Mouse (Mus musculus) liver, postnatal 0 days (tissue): Measurements from ENCODE around the gene Fam151b. TPM values are rescaled to one million over a fixed set of nuclear protein-coding genes. Genes with fewer than 3 reads are reported as not detected.

ENCODE experiments used
- ATAC-seq: fragments of 200-750 bp; cut with Nextera tagmentation; 2 replicates; pipeline ENCODE4 v1.8.0; 2017; ENCODE audit warnings: mild to moderate bottlenecking, moderate library complexity
- DNase-seq: peaks from one replicate; pipeline ENCODE4 v3.0.0-alpha.2; 2016
- H3K27ac ChIP-seq: fragments of 300-500 bp; sonication (generic); 2 replicates; pipeline ENCODE4 v1.5.1; 2014; ENCODE audit warnings: antibody characterized with exemption, moderate library complexity, mild to moderate bottlenecking, low read depth
- H3K27me3 ChIP-seq: fragments of 300-500 bp; sonication (generic); 2 replicates; pipeline ENCODE4 v1.6.1; 2014; ENCODE audit warnings: low read length, control low read depth, mixed read lengths; ENCODE audit not compliant: insufficient read depth
- H3K36me3 ChIP-seq: fragments of 300-500 bp; sonication (generic); replicated peaks from 2 replicates; pipeline ENCODE4 v1.6.1; 2014; ENCODE audit warnings: mild to moderate bottlenecking, control low read depth, low read length, moderate library complexity, mixed read lengths; ENCODE audit not compliant: insufficient read depth
- H3K4me1 ChIP-seq: fragments of 300-500 bp; sonication (generic); 2 replicates; pipeline ENCODE4 v1.6.1; 2014; ENCODE audit warnings: antibody characterized with exemption, mild to moderate bottlenecking, control low read depth; ENCODE audit not compliant: insufficient read depth
- H3K4me2 ChIP-seq: fragments of 300-500 bp; sonication (generic); 2 replicates; pipeline ENCODE4 v1.6.1; 2014; ENCODE audit warnings: low read depth, mild to moderate bottlenecking, low read length, moderate library complexity, mixed read lengths
- H3K4me3 ChIP-seq: fragments of 300-500 bp; sonication (generic); 2 replicates; pipeline ENCODE4 v1.5.1; 2014; ENCODE audit warnings: low read depth, low read length
- H3K9ac ChIP-seq: fragments of 300-500 bp; sonication (generic); replicated peaks from 2 replicates; pipeline ENCODE4 v1.6.1; 2014; ENCODE audit warnings: mild to moderate bottlenecking, moderate library complexity
- H3K9me3 ChIP-seq: fragments of 300-500 bp; sonication (generic); 2 replicates; pipeline ENCODE4 v1.6.1; 2016; ENCODE audit warnings: mild to moderate bottlenecking, control low read depth, low read length, mixed read lengths
- CTCF ChIP-seq: sonication (generic); IDR thresholded peaks from 2 replicates; pipeline ENCODE4 v1.5.1; 2016; ENCODE audit warnings: antibody characterized with exemption, low read depth
- EP300 ChIP-seq: IDR thresholded peaks from 2 replicates; pipeline ENCODE4 v1.6.1; 2016; ENCODE audit warnings: antibody characterized with exemption, low read depth, mild to moderate bottlenecking
- WGBS: fragments of 180-500 bp; shearing (Covaris S2); extraction: QIAGEN DNeasy Blood & Tissue Kit; methylation state at CpG from one replicate; pipeline ENCODE4 v1.1.7; 2014; ENCODE audit not compliant: insufficient replicate concordance; 5-methylcytosine and 5-hydroxymethylcytosine counted together
- polyA plus RNA-seq: library from polyadenylated mRNA; unstranded; fragments of >200 nt; fragmentation: Nextera tagmentation; extraction: Ambion mirVana; gene quantifications from 2 replicates; pipeline ENCODE4 v1.2.1, GENCODE M21; 2015

The Fam151b gene
- 0.12 TPM in 1 of 2 replicates, not detected in the other for polyA plus RNA-seq

- H3K4me2 ChIP-seq: peak within 1 kb of the TSS; percentile 73
- H3K4me1 ChIP-seq: no peaks in the 10 kb centered on the region
- TF ChIP-seq EP300 (no peak), CTCF (no peak)
- H3K9ac ChIP-seq: 0 out of 2 replicates have a peak within 1 kb of the TSS, but pooled peaks have one; percentile 6
- no peaks in the 10 kb centered on the region for H3K36me3 ChIP-seq
- no peaks in the 10 kb centered on the region for H3K9me3 ChIP-seq
- no peaks in the 10 kb centered on the region for H3K27me3 ChIP-seq
- peak within 1 kb of the TSS; percentile 60 for H3K27ac ChIP-seq
- DNase-seq: peak; percentile 92
- WGBS: 4% methylated on average over 19 of the region's 19 CpGs
- H3K4me3 ChIP-seq: peak within 1 kb of the TSS; percentile 55
- peak; percentile 100 for ATAC-seq
These were observed at the start of gene Fam151b for GRCm38 (mm10) chr13:92483852-92484463. Gene Fam151b, minus strand, starts transcription at chr13:92484015.

GRCm38 (mm10) chr13:92532216-92532615 is 48.4 kb upstream of the Fam151b start:
- Histone ChIP-seq H3K4me3 (no peak overlapping the region), H3K4me1 (peaks cover 6% of the 10 kb centered on the region; the same call in 1 of the 2 replicates), H3K9me3 (no peaks in the 10 kb centered on the region), H3K27me3 (0 out of 2 replicates have a peak, but pooled peaks cover 6% of the 10 kb centered on the region), H3K27ac (no peak overlapping the region), H3K9ac (no peak overlapping the region), H3K4me2 (no peak overlapping the region), H3K36me3 (no peaks in the 10 kb centered on the region)
- no peak for ATAC-seq
- TF ChIP-seq CTCF: no peak
- no peak for DNase-seq
- WGBS: 72% methylated on average over 2 of the region's 2 CpGs

- 5% methylated on average over 15 of the region's 15 CpGs for WGBS
- no peak for TF ChIP-seq CTCF
- TF ChIP-seq EP300: no peak
- Histone ChIP-seq H3K27ac (peak overlapping the region; percentile 92), H3K27me3 (0 out of 2 replicates have a peak, but pooled peaks cover 2% of the 10 kb centered on the region), H3K4me1 (peaks cover 6% of the 10 kb centered on the region; the same call in 1 of the 2 replicates), H3K4me2 (peak overlapping the region; percentile 99), H3K4me3 (peak overlapping the region; percentile 79), H3K36me3 (no peaks in the 10 kb centered on the region), H3K9ac (peak overlapping the region; percentile 79), H3K9me3 (no peaks in the 10 kb centered on the region)
- ATAC-seq: no peak
- no peak for DNase-seq
These were observed 47.4 kb upstream of the Fam151b start for GRCm38 (mm10) chr13:92531237-92531636.

GRCm38 (mm10) chr13:92530721-92531211 is 47.0 kb upstream of the Fam151b start, which contains the start of gene Zfyve16:
Gene Zfyve16, minus strand, starts transcription at chr13:92530868.
- no peaks in the 10 kb centered on the region for H3K9me3 ChIP-seq
- H3K27ac ChIP-seq: peak within 1 kb of the TSS; percentile 92
- peak within 1 kb of the TSS; percentile 99 for H3K4me2 ChIP-seq
- ATAC-seq (peak; percentile 94), DNase-seq (peak; percentile 95)
- peak within 1 kb of the TSS; percentile 79 for H3K9ac ChIP-seq
- peak within 1 kb of the TSS; percentile 79 for H3K4me3 ChIP-seq
- H3K27me3 ChIP-seq: no peaks in the 10 kb centered on the region
- TF ChIP-seq CTCF: no peak
- no peaks in the 10 kb centered on the region for H3K36me3 ChIP-seq
- peaks cover 6% of the 10 kb centered on the region; the same call in 1 of the 2 replicates for H3K4me1 ChIP-seq
- 0% methylated on average over 39 of the region's 46 CpGs for WGBS

DNA sequence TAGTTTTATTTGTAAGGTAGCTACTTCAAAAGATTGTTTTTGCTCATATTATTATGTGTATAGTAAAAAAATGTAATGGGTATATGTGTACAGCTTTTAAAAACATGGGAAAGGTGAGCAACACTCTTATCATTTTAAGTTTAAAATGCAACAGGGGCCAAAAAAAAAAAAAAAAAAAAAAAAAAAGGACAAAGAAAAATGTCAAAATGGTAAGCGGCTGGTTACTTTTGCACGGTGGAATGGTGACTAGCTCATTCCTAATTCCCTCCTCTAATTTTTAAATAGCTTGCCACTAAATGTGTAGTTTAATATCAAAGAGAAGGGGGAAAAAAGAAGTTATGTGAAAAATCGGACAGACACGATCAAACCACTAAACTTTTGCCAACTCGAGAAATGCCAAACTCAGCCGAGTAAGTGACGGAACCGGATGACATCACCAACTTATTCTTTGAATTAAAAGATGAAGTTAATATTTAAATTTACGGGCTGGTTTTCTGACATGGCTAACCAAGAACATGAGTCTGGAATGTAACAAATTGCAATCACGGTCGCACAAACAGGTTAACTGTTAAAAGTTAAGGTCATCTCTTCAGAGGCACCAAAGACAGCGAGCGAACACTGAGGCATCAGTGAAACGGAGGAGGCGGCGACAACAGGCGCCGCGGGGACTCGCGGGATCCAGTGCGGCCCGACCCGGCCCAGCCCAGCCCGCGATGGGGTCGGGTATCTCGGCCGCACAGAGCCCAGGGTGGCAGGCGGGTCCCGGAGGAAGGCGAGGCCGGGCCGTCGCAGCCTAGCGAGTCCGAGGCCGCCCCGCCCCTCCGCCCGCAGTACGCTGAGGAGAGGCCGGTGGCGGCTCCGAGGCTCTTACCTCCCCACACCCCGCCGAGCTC is 46.3 kb upstream of the Fam151b start:
- H3K9ac ChIP-seq: peak overlapping the region; percentile 79
- no peak for TF ChIP-seq EP300
- H3K36me3 ChIP-seq: no peaks in the 10 kb centered on the region
- H3K4me3 ChIP-seq: peak overlapping the region; percentile 79
- peak overlapping the region; percentile 99 for H3K4me2 ChIP-seq
- H3K27me3 ChIP-seq: no peaks in the 10 kb centered on the region
- H3K27ac ChIP-seq: peak overlapping the region; percentile 92
- no peak for DNase-seq
- WGBS: 3% methylated on average over 40 of the region's 47 CpGs
- no peaks in the 10 kb centered on the region for H3K9me3 ChIP-seq
- no peak; the same call in 1 of the 2 replicates for ATAC-seq
- peaks cover 6% of the 10 kb centered on the region; the same call in 1 of the 2 replicates for H3K4me1 ChIP-seq
